Mouse (Mus musculus) hindbrain, embryonic 16.5 days (tissue): ENCODE results near the gene Cnpy3. TPM values are rescaled to one million over a fixed set of nuclear protein-coding genes. Genes with fewer than 3 reads are reported as not detected.

Experiments
- ATAC-seq: fragments of 200-750 bp; cut with Nextera tagmentation; 2 replicates; pipeline ENCODE4 v1.8.0; 2017; ENCODE audit warnings: moderate TSS enrichment, moderate library complexity
- H3K27ac ChIP-seq: fragments of 300-500 bp; sonication (generic); 2 replicates; pipeline ENCODE4 v1.5.1; 2014; ENCODE audit warnings: low read depth, mild to moderate bottlenecking, control low read depth, low read length, moderate library complexity
- H3K27me3 ChIP-seq: fragments of 300-500 bp; sonication (generic); replicated peaks from 2 replicates; pipeline ENCODE4 v1.6.1; 2014; ENCODE audit warnings: low read length; ENCODE audit not compliant: control insufficient read depth, insufficient read depth
- H3K36me3 ChIP-seq: fragments of 300-500 bp; sonication (generic); 2 replicates; pipeline ENCODE4 v1.6.1; 2014; ENCODE audit warnings: mild to moderate bottlenecking, low read length, moderate library complexity, mixed read lengths; ENCODE audit not compliant: control insufficient read depth, insufficient read depth
- H3K4me1 ChIP-seq: fragments of 300-500 bp; sonication (generic); 2 replicates; pipeline ENCODE4 v1.6.1; 2014; ENCODE audit warnings: low read depth, low read length; ENCODE audit not compliant: control insufficient read depth, insufficient read depth
- H3K4me2 ChIP-seq: fragments of 300-500 bp; sonication (generic); 2 replicates; pipeline ENCODE4 v1.6.1; 2014; ENCODE audit warnings: mild to moderate bottlenecking, low read length, control low read depth, moderate library complexity
- H3K4me3 ChIP-seq: fragments of 300-500 bp; sonication (generic); 2 replicates; pipeline ENCODE4 v1.5.1; 2014; ENCODE audit warnings: mild to moderate bottlenecking, low read length, control low read depth, moderate library complexity
- H3K9ac ChIP-seq: fragments of 300-500 bp; sonication (generic); 2 replicates; pipeline ENCODE4 v1.6.1; 2014; ENCODE audit warnings: low read depth, mild to moderate bottlenecking, control low read depth, low read length, moderate library complexity
- H3K9me3 ChIP-seq: fragments of 300-500 bp; sonication (generic); 2 replicates; pipeline ENCODE4 v1.6.1; 2014; ENCODE audit warnings: mild to moderate bottlenecking, low read length, moderate library complexity; ENCODE audit not compliant: control insufficient read depth
- WGBS: fragments of 180-500 bp; shearing (Covaris S2); extraction: QIAGEN DNeasy Blood & Tissue Kit; methylation state at CpG from one replicate; pipeline ENCODE4 v1.1.7; 2014; 5-methylcytosine and 5-hydroxymethylcytosine counted together
- polyA plus RNA-seq: library from polyadenylated mRNA; unstranded; fragments of >200 nt; fragmentation: Nextera tagmentation; extraction: Ambion mirVana; gene quantifications from 2 replicates; pipeline ENCODE4 v1.2.1, GENCODE M21; 2015

Cnpy3 gene
- polyA plus RNA-seq, 1 experiment from 2014 or later, result 78.0 TPM

DNA sequence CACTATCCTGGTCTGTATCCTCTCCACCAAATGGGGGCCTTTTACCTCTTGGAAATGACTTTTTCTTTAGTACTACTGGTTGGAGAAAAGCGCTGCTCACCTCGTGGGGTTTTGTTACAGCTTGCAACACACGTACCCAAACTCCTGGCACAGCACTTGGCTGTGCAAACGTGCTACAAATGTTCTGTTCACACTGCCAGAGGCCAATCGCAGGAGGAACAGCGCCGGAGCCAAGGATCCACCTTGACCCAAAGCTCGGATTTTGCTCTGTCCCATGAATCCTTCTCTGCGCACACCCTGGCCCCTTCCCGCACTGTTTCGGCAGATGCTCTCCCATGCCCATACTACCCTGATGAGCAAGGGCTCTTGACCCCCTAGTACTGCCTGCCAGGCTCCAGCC lies 23.5 kb downstream of the Cnpy3 start:
- WGBS, result 55% methylated on average over 11 of the region's 11 CpGs

GRCm38 (mm10) chr17:46728021-46728420 lies 24.0 kb downstream of the Cnpy3 start:
- no peaks in the 10 kb centered on the region for H3K27me3 ChIP-seq
- 47% methylated on average over 6 of the region's 6 CpGs for WGBS
- H3K9ac ChIP-seq, result no peak overlapping the region

More for the DNA sequence above, 23.5 kb downstream of the Cnpy3 start:
- Histone ChIP-seq H3K4me3 (no peak overlapping the region), H3K27me3 (no peaks in the 10 kb centered on the region), H3K9me3 (no peaks in the 10 kb centered on the region), H3K27ac (no peak overlapping the region), H3K4me1 (no peaks in the 10 kb centered on the region), H3K36me3 (peaks cover 7% of the 10 kb centered on the region; the same call in 1 of the 2 replicates), H3K4me2 (no peak overlapping the region), H3K9ac (no peak overlapping the region)
- no peak for ATAC-seq

DNA sequence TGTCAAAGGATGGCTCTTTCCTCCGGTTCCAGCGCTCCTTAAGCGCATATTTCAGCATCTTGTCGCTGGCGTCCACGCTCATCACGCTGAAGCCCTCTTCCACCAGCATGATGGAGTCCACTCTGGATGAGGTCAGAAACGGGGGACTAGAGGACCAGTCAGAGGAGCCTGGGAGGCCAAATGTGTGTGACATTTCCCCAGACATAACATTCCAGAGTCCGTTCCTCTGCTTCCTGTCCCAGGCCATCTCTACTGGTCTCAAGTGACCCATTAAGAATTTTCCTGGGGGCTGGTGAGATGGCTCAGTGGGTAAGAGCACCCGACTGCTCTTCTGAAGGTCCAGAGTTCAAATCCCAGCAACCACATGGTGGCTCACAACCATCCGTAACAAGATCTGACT lies 24.7 kb downstream of the Cnpy3 start:
- no peaks in the 10 kb centered on the region for H3K9me3 ChIP-seq
- no peak overlapping the region for H3K27ac ChIP-seq
- H3K4me1 ChIP-seq, result no peaks in the 10 kb centered on the region
- no peak overlapping the region for H3K9ac ChIP-seq
- H3K36me3 ChIP-seq, result peaks cover 9% of the 10 kb centered on the region
- no peak overlapping the region for H3K4me3 ChIP-seq
- no peak overlapping the region for H3K4me2 ChIP-seq
- no peak for ATAC-seq
- WGBS, result 91% methylated on average over 11 of the region's 11 CpGs
- H3K27me3 ChIP-seq, result no peaks in the 10 kb centered on the region

More at GRCm38 (mm10) chr17:46728021-46728420, 24.0 kb downstream of the Cnpy3 start:
- H3K36me3 ChIP-seq, result peaks cover 7% of the 10 kb centered on the region; the same call in 1 of the 2 replicates
- H3K27ac ChIP-seq, result no peak overlapping the region
- no peak for ATAC-seq
- no peak overlapping the region for H3K4me3 ChIP-seq
- no peaks in the 10 kb centered on the region for H3K4me1 ChIP-seq
- H3K9me3 ChIP-seq, result no peaks in the 10 kb centered on the region
- H3K4me2 ChIP-seq, result no peak overlapping the region

- no peak overlapping the region for H3K4me2 ChIP-seq
- no peak for ATAC-seq
- peaks cover 15% of the 10 kb centered on the region for H3K36me3 ChIP-seq
- no peak overlapping the region for H3K4me3 ChIP-seq
- H3K27me3 ChIP-seq, result no peaks in the 10 kb centered on the region
- H3K4me1 ChIP-seq, result no peaks in the 10 kb centered on the region
- no peak overlapping the region for H3K27ac ChIP-seq
- no peaks in the 10 kb centered on the region for H3K9me3 ChIP-seq
- no peak overlapping the region for H3K9ac ChIP-seq
- WGBS, result 93% methylated on average over 26 of the region's 26 CpGs
Observed at GRCm38 (mm10) chr17:46725731-46726645, 26.0 kb downstream of the Cnpy3 start.

- peaks cover 15% of the 10 kb centered on the region for H3K36me3 ChIP-seq
- H3K9ac ChIP-seq, result no peak overlapping the region
- H3K4me1 ChIP-seq, result no peaks in the 10 kb centered on the region
- WGBS, result 50% methylated on average over 9 of the region's 9 CpGs
- no peaks in the 10 kb centered on the region for H3K9me3 ChIP-seq
- ATAC-seq, result no peak
- H3K4me2 ChIP-seq, result no peak overlapping the region
- H3K27ac ChIP-seq, result no peak overlapping the region
- H3K4me3 ChIP-seq, result no peak overlapping the region
- H3K27me3 ChIP-seq, result no peaks in the 10 kb centered on the region
Observed at GRCm38 (mm10) chr17:46725273-46725672, 26.7 kb downstream of the Cnpy3 start.

DNA sequence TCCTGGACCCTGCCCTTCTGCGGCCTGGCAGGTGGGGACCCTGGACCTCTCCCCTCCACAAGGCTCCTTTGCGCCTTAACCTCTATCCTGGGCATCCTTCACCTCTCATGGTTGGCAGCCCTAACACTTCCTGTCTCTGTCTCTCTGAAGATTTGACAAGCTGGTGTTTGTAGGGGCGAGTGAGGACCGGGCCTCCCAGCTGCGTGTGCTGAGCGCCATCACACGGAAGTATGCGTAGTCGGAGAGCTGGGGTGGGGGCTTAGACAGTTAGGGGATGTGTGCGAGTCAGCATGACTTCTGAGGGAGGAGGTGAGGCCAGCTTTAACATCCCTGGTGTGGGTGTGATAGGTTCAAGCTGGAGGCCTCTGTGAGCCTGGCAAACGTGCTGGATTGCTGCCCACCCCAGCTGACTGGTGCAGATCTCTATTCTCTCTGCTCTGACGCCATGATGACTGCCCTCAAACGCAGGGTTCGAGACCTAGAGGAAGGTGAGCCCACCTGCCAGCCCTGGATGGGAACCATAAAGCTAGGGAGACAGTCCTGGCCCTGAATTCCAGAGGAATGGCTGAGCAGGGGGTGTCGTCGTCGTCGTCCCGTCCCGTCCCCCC lies 27.4 kb downstream of the Cnpy3 start:
- WGBS, result 81% methylated on average over 20 of the region's 20 CpGs
- Histone ChIP-seq H3K27ac (no peak overlapping the region), H3K27me3 (no peaks in the 10 kb centered on the region), H3K4me3 (no peak overlapping the region), H3K9me3 (no peaks in the 10 kb centered on the region), H3K9ac (no peak overlapping the region), H3K36me3 (peaks cover 15% of the 10 kb centered on the region), H3K4me1 (no peaks in the 10 kb centered on the region), H3K4me2 (no peak overlapping the region)
- no peak for ATAC-seq

DNA sequence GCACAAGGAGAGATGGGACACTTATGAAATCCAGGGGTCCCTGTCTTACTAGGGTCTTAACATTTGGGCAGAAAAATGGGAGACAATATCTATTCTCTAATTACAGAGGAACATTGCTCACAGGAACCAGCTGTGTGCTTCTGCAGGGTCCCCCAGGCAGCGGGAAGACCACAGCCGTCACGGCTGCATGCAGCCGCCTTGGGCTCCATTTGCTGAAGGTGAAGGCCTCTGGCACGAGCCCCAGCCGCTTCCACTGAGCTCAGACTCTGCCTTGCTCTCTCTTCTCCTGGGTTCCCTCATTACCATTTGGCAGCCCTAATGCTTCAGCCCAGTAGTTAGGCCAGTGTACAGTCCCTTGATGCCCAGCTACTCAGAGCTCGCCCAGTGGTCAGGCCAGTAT lies 30.9 kb downstream of the Cnpy3 start:
- Histone ChIP-seq H3K4me2 (no peak overlapping the region), H3K9me3 (no peaks in the 10 kb centered on the region), H3K27ac (no peak overlapping the region), H3K36me3 (peaks cover 22% of the 10 kb centered on the region), H3K9ac (no peak overlapping the region), H3K4me3 (no peak overlapping the region), H3K27me3 (no peaks in the 10 kb centered on the region), H3K4me1 (no peaks in the 10 kb centered on the region)
- 88% methylated on average over 7 of the region's 7 CpGs for WGBS
- no peak for ATAC-seq

- WGBS, result 93% methylated on average over 11 of the region's 11 CpGs
- Histone ChIP-seq H3K4me3 (no peak overlapping the region), H3K27me3 (no peaks in the 10 kb centered on the region), H3K36me3 (peaks cover 24% of the 10 kb centered on the region), H3K9ac (no peak overlapping the region), H3K4me1 (peaks cover 12% of the 10 kb centered on the region), H3K27ac (no peak overlapping the region), H3K9me3 (no peaks in the 10 kb centered on the region), H3K4me2 (no peak overlapping the region)
- ATAC-seq, result no peak
Observed at GRCm38 (mm10) chr17:46714756-46715481, 37.1 kb downstream of the Cnpy3 start.

GRCm38 (mm10) chr17:46713849-46714248 lies 38.2 kb downstream of the Cnpy3 start:
- Histone ChIP-seq H3K9me3 (no peaks in the 10 kb centered on the region), H3K36me3 (peaks cover 24% of the 10 kb centered on the region), H3K4me1 (peaks cover 12% of the 10 kb centered on the region), H3K27me3 (no peaks in the 10 kb centered on the region), H3K27ac (no peak overlapping the region), H3K4me3 (no peak overlapping the region), H3K9ac (no peak overlapping the region), H3K4me2 (no peak overlapping the region)
- 84% methylated on average over 9 of the region's 9 CpGs for WGBS
- no peak for ATAC-seq
